18 mouse cellular contexts compared by ENCODE assay signal in the genomic region with DNA sequence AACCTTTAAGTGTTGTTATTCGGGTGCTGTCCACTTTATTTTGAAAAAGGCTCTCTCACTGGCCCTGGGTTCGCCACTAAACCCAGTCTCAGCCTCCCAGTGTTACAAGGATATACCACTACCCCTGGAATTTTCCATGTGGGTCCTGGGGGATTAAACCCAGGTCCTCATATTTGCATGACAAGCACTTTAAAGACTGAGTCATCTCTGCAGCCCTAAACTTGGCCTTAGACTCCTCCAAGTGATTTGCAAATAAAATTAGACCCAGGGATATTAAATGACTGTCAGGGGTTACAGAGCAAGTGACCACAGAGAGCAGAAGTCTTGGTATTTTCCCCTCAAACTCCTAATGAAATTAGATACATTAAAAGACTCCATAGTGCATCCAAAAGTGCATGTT.
"Had no signal": no experiment of that assay in that cellular context is flagged by ENCODE, and none has a peak within 500 bp of the region (broad histone marks: within the 10 kb centered on the region; RNA-seq: fewer than 3 reads in every experiment).

No protein-coding gene starts in this region.

- H3K4me1 ChIP-seq: midbrain, embryonic 10.5 days; midbrain, embryonic 12.5 days; neural tube, embryonic 13.5 days; neural tube, embryonic 15.5 days; stomach, embryonic 15.5 days had no signal

- DNase-seq: lung, adult 18-20 months; lung, embryonic 14.5 days; lung, postnatal 10 days; lung, postnatal 4 days; midbrain, embryonic 14.5 days; retina, postnatal 1 day; right cerebral cortex, adult 18-20 months; thymus, adult 2 months; thymus, postnatal 25 days; thymus, postnatal 4 days had no signal

- H3K27ac ChIP-seq: midbrain, embryonic 10.5 days; midbrain, embryonic 12.5 days; neural tube, embryonic 13.5 days; neural tube, embryonic 15.5 days; stomach, embryonic 15.5 days; stomach, postnatal 0 days had no signal

- H3K4me2 ChIP-seq: lung, embryonic 14.5 days; midbrain, embryonic 12.5 days; neural tube, embryonic 13.5 days; neural tube, embryonic 15.5 days; stomach, embryonic 15.5 days had no signal

- H3K9ac ChIP-seq: lung, embryonic 14.5 days; midbrain, embryonic 12.5 days; neural tube, embryonic 13.5 days; neural tube, embryonic 15.5 days; stomach, embryonic 15.5 days had no signal

- H3K27me3 ChIP-seq: midbrain, embryonic 12.5 days; neural tube, embryonic 13.5 days; neural tube, embryonic 15.5 days; stomach, embryonic 15.5 days had no signal

- H3K9me3 ChIP-seq: midbrain, embryonic 10.5 days; midbrain, embryonic 12.5 days; neural tube, embryonic 13.5 days; neural tube, embryonic 15.5 days; stomach, embryonic 15.5 days had no signal

- ATAC-seq: midbrain, embryonic 16.5 days had no signal

- H3K4me3 ChIP-seq: midbrain, embryonic 10.5 days; midbrain, embryonic 12.5 days; myocyte; neural tube, embryonic 13.5 days; neural tube, embryonic 15.5 days; stomach, embryonic 15.5 days had no signal

- H3K36me3 ChIP-seq: midbrain, embryonic 10.5 days; midbrain, embryonic 12.5 days; neural tube, embryonic 13.5 days; neural tube, embryonic 15.5 days; stomach, embryonic 15.5 days had no signal
